Mouse (Mus musculus) liver, embryonic 16.5 days (tissue): ENCODE data around the gene Hist1h2bq. TPM values are rescaled to one million over a fixed set of nuclear protein-coding genes. Genes with fewer than 3 reads are reported as not detected.
"Not testable (repeated sequence)": the region's sequence is repeated elsewhere in the genome, so short reads cannot be mapped to it uniquely, and the experiment has no call there.

Experiments used
- ATAC-seq: fragments of 200-750 bp; cut with Nextera tagmentation; 2 replicates; pipeline ENCODE4 v1.8.0; 2017; ENCODE audit warnings: low read depth, mild to moderate bottlenecking, moderate number of reproducible peaks, moderate library complexity
- H3K27ac ChIP-seq: fragments of 300-500 bp; sonication (generic); 2 replicates; pipeline ENCODE4 v1.5.1; 2014; ENCODE audit warnings: mild to moderate bottlenecking, low read length
- H3K27me3 ChIP-seq: fragments of 300-500 bp; sonication (generic); 2 replicates; pipeline ENCODE4 v1.6.1; 2014; ENCODE audit warnings: low read depth, low read length, mixed read lengths; ENCODE audit not compliant: control insufficient read depth, insufficient read depth
- H3K36me3 ChIP-seq: fragments of 300-500 bp; sonication (generic); 2 replicates; pipeline ENCODE4 v1.6.1; 2014; ENCODE audit warnings: mild to moderate bottlenecking; ENCODE audit not compliant: control insufficient read depth, insufficient read depth
- H3K4me1 ChIP-seq: fragments of 300-500 bp; sonication (generic); 2 replicates; pipeline ENCODE4 v1.6.1; 2014; ENCODE audit warnings: low read depth, low read length, mixed read lengths; ENCODE audit not compliant: control insufficient read depth
- H3K4me2 ChIP-seq: fragments of 300-500 bp; sonication (generic); 2 replicates; pipeline ENCODE4 v1.6.1; 2014; ENCODE audit warnings: low read depth, low read length, mixed read lengths
- H3K4me3 ChIP-seq: fragments of 300-500 bp; sonication (generic); 2 replicates; pipeline ENCODE4 v1.5.1; 2014; ENCODE audit warnings: low read depth, mild to moderate bottlenecking, low read length
- H3K9ac ChIP-seq: fragments of 300-500 bp; sonication (generic); 2 replicates; pipeline ENCODE4 v1.6.1; 2014; ENCODE audit warnings: low read depth, low read length
- H3K9me3 ChIP-seq: fragments of 300-500 bp; sonication (generic); replicated peaks from 2 replicates; pipeline ENCODE4 v1.6.1; 2016; ENCODE audit warnings: low read length; ENCODE audit not compliant: control insufficient read depth
- WGBS: fragments of 180-500 bp; shearing (Covaris S2); extraction: QIAGEN DNeasy Blood & Tissue Kit; methylation state at CpG from one replicate; pipeline ENCODE4 v1.1.7; 2014; ENCODE audit not compliant: insufficient replicate concordance; 5-methylcytosine and 5-hydroxymethylcytosine counted together
- polyA plus RNA-seq: library from polyadenylated mRNA; unstranded; fragments of >200 nt; fragmentation: Nextera tagmentation; extraction: Ambion mirVana; gene quantifications from 2 replicates; pipeline ENCODE4 v1.2.1, GENCODE M21; 2015

Gene Hist1h2bq
- polyA plus RNA-seq, 1 experiment from 2014 or later = 25.4 TPM

DNA sequence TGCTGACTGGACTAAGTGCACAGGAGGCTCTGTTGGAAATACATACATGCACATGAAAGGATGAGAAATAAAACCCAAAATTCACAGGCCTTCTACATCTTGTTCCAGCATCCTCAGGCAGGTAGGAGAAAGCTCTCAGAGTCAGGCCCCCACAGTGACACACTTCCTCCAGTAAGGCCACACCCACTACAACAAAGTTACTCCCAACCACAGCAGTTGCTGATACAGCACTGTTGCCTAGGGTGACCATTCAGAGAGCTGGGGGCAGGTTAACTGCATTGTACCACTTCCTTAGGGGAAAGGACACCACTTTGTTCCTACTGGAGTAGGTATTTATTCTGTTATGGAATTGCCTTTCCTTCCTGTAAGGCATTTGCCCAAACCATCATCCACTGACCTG lies 12.8 kb downstream of the Hist1h2bq start:
- H3K9me3 ChIP-seq, H3K9ac ChIP-seq, H3K4me3 ChIP-seq, H3K36me3 ChIP-seq, H3K27ac ChIP-seq, H3K4me2 ChIP-seq, H3K27me3 ChIP-seq, H3K4me1 ChIP-seq: not testable (repeated sequence)
- ATAC-seq = peak; percentile 67; the same call in 1 of the 2 replicates

DNA sequence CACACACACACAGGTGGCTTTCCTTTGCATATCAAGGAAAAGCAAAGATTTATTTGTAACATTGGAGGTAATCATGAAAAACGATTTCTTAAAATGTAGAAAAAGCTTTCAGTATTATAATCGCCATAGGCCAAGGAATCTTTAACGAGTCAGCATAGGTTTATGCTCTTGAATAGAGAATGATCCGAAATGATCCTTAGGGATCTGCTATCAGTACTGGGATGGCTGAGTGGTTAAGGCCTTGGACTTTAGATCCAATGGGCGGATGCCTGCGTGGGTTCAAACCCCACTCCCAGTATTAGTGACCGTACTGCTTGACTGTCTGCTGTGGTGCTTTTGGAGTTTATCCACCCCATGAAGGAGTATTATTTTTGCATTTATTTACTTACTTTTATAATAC lies 14.4 kb downstream of the Hist1h2bq start:
- WGBS = 75% methylated on average over 7 of the region's 7 CpGs

DNA sequence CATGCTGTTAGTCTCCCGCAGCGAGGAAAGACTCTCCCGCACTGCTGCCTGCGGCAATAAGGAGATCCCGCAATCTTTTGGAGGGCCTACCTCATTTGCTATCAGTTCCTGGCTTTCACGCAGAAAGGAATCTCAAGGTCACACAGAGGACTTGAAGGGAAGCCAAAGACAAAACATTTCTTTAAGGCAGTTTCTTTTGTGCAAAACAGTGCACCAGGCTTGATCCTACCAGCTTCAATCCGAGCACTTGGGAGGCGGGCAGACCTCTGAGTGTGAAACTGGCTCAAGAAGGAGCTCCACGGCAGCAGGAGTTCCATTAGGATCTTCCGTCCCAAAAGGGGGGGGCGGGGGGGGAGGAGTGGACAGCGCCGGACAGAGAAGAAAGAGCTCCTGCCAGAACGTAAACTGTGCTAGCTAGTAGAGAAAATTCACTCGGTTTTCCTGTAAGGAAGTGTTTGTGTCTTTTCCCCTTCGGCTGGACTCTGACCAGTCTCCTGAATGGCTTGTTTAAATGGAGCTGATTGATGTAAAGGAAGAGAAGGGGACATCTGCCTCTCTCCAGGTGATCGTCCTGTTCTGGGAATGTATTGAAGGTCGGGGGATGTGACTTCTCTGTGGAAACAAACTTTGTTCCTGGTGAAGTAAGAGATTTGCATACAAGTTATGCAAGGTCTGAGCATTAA lies 19.3 kb downstream of the Hist1h2bq start:
- Histone ChIP-seq H3K27ac (no peak overlapping the region), H3K4me3 (0 out of 2 replicates have a peak overlapping the region, but pooled peaks have one; percentile 1), H3K9ac (peak overlapping the region; percentile 9; the same call in 1 of the 2 replicates), H3K27me3 (no peaks in the 10 kb centered on the region), H3K36me3 (no peaks in the 10 kb centered on the region), H3K4me1 (peaks cover 14% of the 10 kb centered on the region), H3K4me2 (peak overlapping the region; percentile 34), H3K9me3 (no peaks in the 10 kb centered on the region)
- ATAC-seq = no peak
- 37% methylated on average over 17 of the region's 18 CpGs for WGBS

More for the DNA sequence above, 14.4 kb downstream of the Hist1h2bq start:
- H3K4me3 ChIP-seq = no peak overlapping the region
- H3K9me3 ChIP-seq = no peaks in the 10 kb centered on the region
- H3K27me3 ChIP-seq = no peaks in the 10 kb centered on the region
- H3K9ac ChIP-seq = no peak overlapping the region
- ATAC-seq = no peak
- H3K4me2 ChIP-seq = no peak overlapping the region
- no peak overlapping the region for H3K27ac ChIP-seq
- H3K36me3 ChIP-seq = no peaks in the 10 kb centered on the region
- H3K4me1 ChIP-seq = peaks cover under 1% of the 10 kb centered on the region; the same call in 1 of the 2 replicates

DNA sequence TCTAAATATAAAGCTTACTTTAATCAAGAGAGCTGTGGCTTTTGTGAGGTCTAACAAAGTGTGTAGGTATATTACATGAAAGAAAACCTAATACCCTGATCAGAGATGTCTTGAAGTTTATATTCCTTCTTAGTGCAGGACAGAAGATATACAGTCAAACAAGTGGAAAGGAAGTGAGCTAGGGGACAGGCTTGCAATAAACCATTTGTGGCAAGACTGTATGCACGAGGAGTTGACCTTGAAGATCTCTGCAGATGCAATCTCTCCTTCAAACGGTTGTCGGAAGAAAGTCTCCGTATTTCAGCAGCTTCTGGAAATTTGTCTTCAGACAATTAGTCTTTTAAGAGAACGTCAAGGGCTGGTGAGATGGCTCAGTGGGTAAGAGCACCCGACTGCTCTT lies 20.1 kb downstream of the Hist1h2bq start:
- Histone ChIP-seq H3K27ac (no peak overlapping the region), H3K36me3 (no peaks in the 10 kb centered on the region), H3K9me3 (no peaks in the 10 kb centered on the region), H3K4me1 (peaks cover 14% of the 10 kb centered on the region), H3K4me3 (no peak overlapping the region), H3K9ac (no peak overlapping the region), H3K4me2 (no peak overlapping the region), H3K27me3 (no peaks in the 10 kb centered on the region)
- 36% methylated on average over 6 of the region's 6 CpGs for WGBS
- no peak for ATAC-seq

- peak; percentile 6 for ATAC-seq
- Histone ChIP-seq H3K9ac (peak overlapping the region; percentile 65), H3K9me3 (no peaks in the 10 kb centered on the region), H3K36me3 (no peaks in the 10 kb centered on the region), H3K27me3 (no peaks in the 10 kb centered on the region), H3K4me3 (peak overlapping the region; percentile 60), H3K4me2 (peak overlapping the region; percentile 61), H3K4me1 (peaks cover 24% of the 10 kb centered on the region), H3K27ac (peak overlapping the region; percentile 96)
- WGBS = 25% methylated on average over 13 of the region's 21 CpGs
These were observed 22.0 kb downstream of the Hist1h2bq start for GRCm38 (mm10) chr13:21787760-21788593.

DNA sequence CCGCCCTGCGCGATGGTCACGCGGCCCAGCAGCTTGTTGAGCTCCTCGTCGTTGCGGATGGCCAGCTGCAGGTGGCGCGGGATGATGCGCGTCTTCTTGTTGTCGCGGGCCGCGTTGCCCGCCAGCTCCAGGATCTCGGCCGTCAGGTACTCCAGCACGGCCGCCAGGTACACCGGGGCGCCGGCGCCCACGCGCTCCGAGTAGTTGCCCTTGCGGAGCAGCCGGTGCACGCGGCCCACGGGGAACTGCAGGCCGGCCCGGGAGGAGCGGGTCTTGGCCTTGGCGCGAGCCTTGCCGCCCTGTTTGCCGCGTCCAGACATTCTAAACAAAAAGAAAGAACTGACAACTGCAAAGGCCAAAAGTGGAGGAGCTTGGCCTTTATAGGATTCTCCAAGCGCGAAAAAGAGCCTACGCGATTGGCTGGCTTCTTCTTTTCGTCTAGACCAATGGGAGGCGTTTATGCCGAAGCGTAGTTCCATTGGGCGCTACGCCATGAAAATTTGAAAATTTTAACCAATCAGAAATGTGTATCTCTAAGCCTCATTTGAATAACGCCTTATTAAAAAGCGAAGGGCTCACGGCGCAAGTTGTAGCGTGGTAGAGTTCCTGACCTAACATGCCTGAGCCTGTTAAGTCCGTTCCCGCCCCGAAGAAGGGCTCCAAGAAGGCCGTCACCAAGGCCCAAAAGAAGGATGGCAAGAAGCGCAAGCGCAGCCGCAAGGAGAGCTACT lies 22.9 kb downstream of the Hist1h2bq start, which contains the start of the genes Hist1h2an and Hist1h2bp:
Gene Hist1h2an (minus strand): TSS at position 320 of the 731 bp plus-strand sequence.
Gene Hist1h2bp (plus strand): TSS at position 563 of the 731 bp plus-strand sequence.
- H3K27ac ChIP-seq = peak within 1 kb of the TSS; percentile 97
- H3K9me3 ChIP-seq, H3K36me3 ChIP-seq, H3K27me3 ChIP-seq: not testable (repeated sequence)
- H3K4me1 ChIP-seq = peaks cover 28% of the 10 kb centered on the region
- ATAC-seq = peak; percentile 83
- H3K4me2 ChIP-seq = peak within 1 kb of the TSS; percentile 77
- H3K4me3 ChIP-seq = peak within 1 kb of the TSS; percentile 60
- peak within 1 kb of the TSS; percentile 81 for H3K9ac ChIP-seq
- under 1% methylated on average over 38 of the region's 63 CpGs for WGBS

DNA sequence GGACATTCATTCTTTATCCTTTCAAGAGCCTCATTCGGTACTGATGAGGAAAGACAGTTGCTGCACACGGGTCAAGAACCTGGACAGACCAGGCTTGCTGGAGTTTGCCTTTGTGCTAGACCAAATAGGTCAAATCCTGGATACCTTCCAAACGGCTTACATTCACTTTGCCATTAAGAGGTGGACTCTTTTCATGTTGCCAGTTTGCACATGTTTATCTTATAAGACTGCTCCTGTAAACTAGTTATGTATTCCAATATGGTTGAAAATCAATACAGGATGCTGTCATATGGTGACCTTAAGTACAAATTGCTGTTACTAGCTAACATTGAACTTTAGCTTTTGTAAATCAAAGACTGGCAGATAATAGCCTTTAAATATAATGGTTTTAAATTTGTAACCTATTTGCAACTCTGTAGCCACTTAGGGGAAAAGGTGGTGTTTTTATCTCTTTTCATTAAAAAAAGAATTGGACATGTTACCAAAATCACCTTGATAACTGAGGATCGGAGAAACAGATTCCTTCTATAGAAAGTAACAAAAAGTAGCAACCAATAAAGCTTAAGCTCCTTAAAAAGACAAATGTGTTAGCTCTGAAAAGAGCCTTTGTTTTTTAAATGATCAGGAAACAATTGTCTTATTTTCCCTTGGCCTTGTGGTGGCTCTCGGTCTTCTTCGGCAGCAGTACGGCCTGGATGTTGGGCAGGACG lies 23.7 kb downstream of the Hist1h2bq start:
- no peaks in the 10 kb centered on the region for H3K9me3 ChIP-seq
- peak overlapping the region; percentile 77 for H3K4me2 ChIP-seq
- peak overlapping the region; percentile 97 for H3K27ac ChIP-seq
- 6% methylated on average over 8 of the region's 8 CpGs for WGBS
- H3K4me3 ChIP-seq = peak overlapping the region; percentile 60
- H3K27me3 ChIP-seq = no peaks in the 10 kb centered on the region
- ATAC-seq = no peak
- no peaks in the 10 kb centered on the region for H3K36me3 ChIP-seq
- H3K9ac ChIP-seq = peak overlapping the region; percentile 81
- peaks cover 30% of the 10 kb centered on the region for H3K4me1 ChIP-seq

DNA sequence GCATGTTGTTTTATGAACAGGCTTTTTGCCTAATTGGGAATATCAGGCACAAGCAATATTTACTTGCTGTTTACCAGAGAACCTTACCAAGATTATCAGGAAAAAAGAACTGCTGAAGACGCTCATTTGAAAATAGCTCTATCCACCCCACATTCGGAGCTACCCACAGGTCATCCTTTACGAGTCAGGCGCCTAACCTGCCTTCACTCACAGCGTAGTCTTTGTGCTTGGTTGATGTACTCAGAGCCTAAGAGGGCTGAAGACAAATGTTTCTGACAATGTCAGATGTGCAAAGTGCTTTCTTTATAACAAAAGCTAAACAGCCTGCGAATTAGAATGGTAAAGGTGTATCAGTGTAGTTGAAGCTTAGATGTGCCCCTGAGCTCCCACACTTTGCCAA lies 25.7 kb downstream of the Hist1h2bq start:
- Histone ChIP-seq H3K9ac (peak overlapping the region; percentile 73), H3K4me3 (peak overlapping the region; percentile 62), H3K4me2 (peak overlapping the region; percentile 82), H3K9me3 (no peaks in the 10 kb centered on the region), H3K36me3 (no peaks in the 10 kb centered on the region), H3K27ac (peak overlapping the region; percentile 99), H3K27me3 (no peaks in the 10 kb centered on the region), H3K4me1 (peaks cover 29% of the 10 kb centered on the region)
- ATAC-seq = no peak
- WGBS = 54% methylated on average over 6 of the region's 6 CpGs
